Mouse (Mus musculus) kidney, postnatal 25 days (tissue): Measurements from ENCODE around the gene Akt2.

Source experiments
- DNase-seq, 2 experiments: peaks; one replicate each; pipeline ENCODE4 v3.0.0; 2021; ENCODE audit warnings: mixed read lengths in 2 of 2

Akt2 gene

DNA sequence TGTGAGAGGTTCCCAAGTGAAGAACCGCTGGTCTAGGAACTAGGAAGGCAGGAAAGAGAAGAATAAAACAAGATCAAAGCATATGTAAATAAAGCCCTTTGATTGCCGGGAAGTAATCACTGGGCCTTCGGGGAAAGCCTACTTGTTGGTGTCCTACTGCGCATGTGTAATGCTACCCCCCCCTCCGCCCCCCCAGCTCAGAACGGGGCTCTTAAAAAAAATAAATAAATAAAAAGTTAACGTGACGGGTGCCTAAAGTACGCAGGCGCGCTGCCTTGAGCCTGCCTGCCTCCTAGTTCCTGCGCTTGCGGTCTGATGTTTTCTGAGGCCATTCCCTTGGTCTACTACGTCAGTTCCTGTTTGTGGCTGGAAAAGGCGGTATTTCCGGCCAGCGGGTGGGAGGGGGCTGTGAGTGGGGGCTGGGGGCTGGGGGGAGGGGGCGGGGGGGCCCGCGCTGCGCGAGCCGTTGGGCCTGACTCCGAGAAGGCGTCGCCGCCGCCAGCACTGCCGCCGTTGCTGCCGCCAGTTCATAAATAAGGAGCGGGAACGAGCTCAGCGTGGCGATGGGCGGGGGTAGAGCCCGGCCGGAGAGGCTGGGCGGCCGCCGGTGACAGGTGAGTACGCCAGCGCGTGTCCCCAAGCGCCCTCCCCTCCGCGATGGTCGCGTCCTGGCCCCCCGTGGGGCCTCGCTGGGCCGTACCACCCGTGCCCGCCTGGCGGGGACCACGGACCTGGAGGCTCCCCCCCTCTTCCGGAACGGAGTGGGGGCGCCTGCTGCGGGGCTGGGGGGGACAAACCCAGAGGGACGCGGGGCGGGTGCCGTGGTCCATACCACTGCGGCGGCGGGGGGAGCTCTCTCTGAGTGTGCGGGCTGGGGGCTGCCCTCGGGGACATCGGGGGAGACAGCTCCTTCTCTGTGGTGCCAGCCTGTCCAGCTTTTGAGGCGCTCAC, at the start of gene Akt2:
Akt2 (plus strand) TSS at position 287 of the 951 bp plus-strand sequence.
- peak; percentile 93 to 98 for DNase-seq

DNA sequence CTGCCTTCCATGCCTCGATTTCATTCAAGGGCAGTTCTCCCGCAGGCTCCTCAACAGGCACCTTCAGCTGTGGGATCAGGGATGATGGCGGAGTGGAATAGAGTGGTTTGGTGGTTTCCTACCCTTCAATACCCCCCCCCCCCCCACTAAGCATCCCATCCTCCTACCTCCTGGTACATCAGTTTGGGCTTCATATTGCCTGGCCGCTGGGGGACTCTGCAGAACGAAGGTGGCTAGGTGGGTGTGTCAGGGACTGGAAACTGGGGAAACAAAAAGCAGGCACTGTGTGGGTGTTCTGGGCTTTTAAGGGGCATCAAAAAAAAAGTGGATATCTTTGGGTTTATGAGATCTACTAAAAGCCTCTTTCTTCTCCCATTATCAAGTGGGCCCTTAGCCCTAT, 49.4 kb upstream of the Akt2 start:
- DNase-seq = no peak

GRCm38 (mm10) chr7:27542392-27543033, 48.8 kb upstream of the Akt2 start:
- peak; percentile 77 to 86 for DNase-seq

GRCm38 (mm10) chr7:27543065-27543464, 48.3 kb upstream of the Akt2 start:
- no peak for DNase-seq

DNA sequence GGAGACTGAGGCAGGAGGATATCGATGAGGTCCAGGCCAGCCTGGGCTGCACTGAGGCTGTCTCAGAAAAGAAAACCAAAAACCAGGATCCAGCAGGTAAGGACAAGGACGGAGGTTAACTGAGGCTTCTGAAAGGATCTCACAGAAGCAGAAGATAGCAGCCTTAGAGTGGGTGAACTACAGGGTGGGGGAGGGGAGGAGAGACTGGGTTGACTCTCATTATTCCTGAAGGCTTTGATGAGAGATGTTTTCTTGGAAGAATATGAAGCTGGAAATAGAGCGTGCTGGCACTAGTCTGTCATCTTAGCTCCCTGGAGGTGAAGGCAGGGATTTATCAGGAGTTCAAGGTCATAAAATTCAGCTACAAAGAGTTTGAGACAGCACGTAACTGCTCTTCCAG, 47.5 kb upstream of the Akt2 start:
- DNase-seq = no peak

DNA sequence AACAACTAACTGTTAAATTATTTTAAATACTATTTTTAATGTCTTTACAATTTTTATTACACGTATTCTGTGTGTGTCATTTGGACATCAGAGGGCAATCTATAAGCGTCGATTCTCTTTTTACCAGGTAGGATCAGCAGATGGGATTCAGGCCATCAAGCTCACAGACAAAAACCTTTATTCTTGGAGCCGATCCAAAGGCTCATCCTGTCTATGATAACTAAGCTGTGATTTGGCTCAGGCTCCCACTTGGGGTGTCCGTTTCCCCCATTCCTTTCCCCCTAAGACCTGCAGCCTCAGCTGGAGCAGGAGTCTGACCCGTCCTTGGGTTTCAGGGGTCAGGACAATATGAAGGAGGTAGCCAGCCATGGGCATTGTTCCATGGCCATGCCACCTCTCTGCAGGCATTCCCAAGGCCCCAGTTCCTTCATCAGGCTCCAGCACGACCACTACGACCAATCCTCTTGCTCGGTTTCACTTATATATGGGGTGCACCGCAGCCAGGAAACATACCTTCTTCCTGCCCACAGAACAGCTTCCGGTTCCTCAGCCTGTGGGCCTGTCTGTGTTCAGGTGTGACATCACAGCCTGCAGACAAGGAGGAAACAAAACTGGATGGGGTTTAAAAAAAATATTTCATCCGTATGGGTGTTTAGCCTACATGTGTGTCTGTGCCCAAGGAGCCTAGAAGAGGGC, 46.5 kb upstream of the Akt2 start:
- no peak for DNase-seq

- no peak for DNase-seq
These were observed 41.8 kb upstream of the Akt2 start for GRCm38 (mm10) chr7:27549597-27549996.

GRCm38 (mm10) chr7:27552070-27552469, 39.3 kb upstream of the Akt2 start:
- DNase-seq = no peak

DNA sequence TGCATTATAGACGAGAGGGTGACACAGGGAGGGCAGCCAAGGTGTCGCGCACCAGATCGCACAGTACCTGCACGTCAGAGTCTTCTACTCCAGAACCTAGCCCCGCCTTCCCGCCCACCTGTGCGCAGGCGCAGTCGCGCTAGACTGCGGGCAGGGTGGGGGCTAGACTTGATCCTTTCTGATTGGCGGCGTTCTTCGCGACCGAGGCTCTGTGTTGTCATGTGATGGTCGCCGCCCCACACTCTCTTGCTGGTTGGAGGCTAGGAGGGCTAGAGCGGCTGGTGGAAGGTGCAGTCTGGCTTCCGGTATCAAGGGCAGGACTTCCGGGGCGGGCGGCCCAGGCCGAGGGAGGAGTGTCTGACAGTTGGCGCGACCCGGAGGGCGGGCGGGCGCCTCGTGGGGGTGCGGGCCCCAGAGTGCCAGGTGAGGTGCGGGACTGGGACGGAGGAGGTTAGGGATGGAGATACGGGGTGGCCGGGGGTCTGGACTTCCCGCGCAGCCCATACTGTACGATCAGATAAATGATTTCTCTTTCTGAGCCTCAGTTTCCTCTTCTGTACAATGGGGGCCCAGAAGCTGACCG, 38.3 kb upstream of the Akt2 start, which contains the start of the genes Pld3 and 2310022A10Rik:
Pld3 (minus strand) TSS at position 288 of the 583 bp plus-strand sequence.
2310022A10Rik (plus strand) TSS at position 303 of the 583 bp plus-strand sequence.
- peak; percentile 97 to 99 for DNase-seq

- no peak for DNase-seq
These were observed 31.0 kb upstream of the Akt2 start for GRCm38 (mm10) chr7:27560291-27560887.

DNA sequence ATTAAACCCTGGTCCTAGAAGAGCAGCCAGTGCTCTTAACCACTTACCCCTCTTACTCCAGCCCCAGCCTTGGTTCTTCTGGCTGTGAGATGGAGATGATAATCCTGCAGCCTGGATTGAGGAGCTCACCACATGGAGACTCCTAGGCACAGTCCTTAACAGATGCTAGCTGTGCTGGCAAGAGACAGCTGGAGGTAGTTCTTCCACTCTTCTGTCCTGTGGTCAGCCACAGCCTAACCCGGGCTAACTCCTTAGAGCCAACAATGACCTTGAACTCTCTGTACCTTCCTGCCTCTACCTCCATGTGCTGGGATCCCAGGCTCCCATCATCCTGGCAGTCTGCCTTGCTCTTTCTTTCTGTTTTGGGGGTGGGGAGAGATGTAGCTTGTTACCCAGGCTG, 30.4 kb upstream of the Akt2 start:
- no peak for DNase-seq

DNA sequence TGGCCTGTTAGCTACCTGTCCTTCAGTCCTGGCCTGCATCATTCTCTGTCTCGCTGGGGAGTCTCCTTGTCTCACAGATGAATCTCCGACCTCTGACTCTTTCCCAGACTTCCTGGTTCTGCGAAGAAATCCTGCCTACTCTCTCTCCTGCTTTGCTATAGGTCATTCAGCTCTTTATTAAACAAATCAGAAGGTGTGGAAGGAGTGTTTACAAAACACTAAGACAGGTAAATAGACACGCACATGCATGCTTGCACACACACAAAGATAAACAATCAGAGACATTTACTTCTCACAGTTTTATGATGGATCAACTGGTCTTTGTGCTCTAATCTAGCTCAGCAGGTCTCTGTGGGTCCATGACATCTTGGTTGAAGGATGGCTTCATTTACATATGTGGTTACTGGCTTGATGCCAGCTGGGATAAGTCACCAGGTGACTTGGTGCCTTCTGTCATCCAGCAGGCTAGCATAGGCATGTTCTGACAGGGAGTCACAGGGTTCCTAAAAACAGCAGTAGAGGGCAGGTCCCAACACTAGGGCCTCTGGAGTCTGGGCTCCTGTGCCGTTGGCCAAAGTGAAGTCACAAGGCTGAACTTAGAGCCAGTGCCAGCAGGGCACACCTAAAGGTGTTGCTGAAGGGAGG, 21.6 kb upstream of the Akt2 start:
- no peak for DNase-seq

DNA sequence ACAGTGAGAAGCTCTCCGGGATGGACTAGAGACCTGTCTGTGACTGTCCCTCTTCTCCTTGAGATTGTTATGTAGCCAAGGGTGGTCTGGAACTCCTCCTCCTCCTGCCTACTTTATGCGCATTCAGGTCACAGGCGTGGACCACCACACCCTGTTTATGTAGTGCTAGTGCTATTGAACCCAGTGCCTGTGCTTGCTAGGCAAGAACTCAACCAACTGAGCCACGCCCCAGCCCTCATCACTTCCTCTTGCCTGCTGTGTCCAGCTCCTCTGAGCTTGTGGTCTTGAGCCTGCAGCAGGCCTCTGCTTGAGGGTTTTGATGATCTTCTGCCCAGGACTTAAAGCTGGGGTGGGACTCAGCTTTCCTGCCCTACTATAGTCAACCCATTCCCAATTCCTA, 19.2 kb upstream of the Akt2 start:
- DNase-seq = no peak

DNA sequence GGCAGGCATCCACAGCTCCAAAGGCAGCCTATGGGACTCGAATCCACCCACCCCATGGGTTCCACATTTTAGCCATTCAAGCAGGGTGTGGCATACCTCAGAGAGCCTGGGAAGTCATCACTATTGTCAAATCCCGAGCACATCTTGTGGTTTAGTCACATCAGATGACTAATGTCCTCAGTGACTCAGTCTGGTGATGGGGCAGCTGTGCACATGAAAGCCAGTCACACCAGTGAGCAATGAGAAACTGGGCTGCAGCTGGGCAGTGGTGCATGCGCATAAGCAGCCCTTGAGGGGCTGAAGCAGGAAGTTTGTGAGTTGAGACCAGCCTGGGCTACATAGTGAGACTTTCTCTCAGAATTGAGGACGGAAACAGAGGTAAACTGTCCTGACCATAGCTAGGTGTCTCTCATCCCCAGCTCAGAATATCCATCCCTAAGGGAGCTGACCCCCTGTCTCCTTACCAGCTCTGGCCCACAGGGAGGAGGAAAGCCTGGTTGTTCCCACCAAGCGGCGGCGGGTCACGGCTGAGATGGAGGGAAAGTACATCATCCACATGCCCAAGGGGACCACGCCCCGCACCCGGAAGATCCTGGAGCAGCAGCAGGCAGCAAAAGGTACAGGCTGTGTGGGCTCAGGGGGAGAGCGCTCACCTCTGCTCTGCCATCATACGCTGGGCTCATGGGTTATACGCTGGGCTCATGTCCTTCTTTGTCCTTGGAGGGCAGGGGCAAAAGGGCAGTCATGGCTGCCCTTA, 17.1 kb upstream of the Akt2 start:
- DNase-seq = no peak

DNA sequence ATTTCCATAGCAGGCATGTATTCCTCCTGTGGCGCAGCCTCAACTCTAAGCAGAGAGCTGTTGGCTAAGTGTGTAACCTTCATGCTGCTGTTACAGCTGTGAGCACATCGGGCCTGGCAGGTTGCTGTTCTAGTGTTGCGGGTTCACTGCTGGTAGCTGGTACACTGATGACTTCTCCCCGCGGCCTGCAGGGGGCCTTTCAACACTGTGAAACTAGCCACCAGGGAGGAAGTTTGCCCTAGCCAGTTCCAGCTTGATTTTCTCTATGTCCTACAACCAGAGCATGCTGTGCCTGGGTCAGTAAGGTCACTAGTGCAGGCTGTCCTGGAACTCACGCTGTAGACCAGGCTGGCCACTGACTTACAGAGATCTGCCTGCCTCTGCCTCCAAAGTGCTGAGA, 14.4 kb upstream of the Akt2 start:
- peak; percentile 54 to 64 for DNase-seq

DNA sequence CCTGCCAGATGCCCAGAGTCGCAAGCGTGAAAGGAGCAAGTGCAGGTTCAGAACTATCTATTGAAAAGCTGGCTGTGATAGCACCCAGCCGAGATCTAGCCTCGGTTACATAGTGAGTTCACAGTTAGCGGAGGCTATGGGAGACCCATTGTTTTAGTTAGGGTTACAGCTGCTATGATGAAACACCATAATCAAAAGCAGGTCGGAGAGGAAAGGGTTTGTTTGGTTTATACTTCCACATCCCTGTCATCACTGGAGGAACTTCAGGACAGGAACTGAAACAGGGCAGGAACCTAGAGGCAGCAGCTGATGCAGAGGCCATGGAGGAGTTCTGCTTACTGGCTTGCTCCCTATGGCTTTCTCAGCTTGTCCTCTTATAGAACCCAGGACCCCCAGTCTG, 13.8 kb upstream of the Akt2 start:
- DNase-seq = no peak

GRCm38 (mm10) chr7:27578465-27578864, 12.9 kb upstream of the Akt2 start:
- DNase-seq = no peak

GRCm38 (mm10) chr7:27580380-27581174, 10.8 kb upstream of the Akt2 start:
- no peak for DNase-seq

DNA sequence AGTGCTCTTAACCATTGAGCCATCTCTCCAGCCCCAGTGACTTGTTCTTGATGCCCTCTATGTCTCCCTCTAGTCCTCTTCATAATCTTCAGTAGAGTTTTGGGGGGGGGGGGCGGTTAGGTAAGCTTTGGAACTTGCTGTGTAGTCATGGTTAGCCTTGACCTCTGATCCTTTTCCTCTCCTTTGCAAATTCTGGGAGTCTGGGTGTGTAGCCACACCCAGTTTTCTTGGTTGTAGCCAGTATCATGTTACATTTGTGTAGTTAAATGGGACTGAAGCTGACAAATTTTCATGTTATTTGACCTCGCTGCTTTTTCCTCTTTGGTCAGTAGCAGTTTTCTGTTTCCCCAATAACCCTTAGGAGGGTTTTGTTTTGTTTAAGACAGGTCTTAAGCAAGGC, 4.5 kb upstream of the Akt2 start:
- no peak for DNase-seq

- DNase-seq = no peak
These were observed 3.6 kb upstream of the Akt2 start for GRCm38 (mm10) chr7:27587741-27588140.
